Mouse (Mus musculus) midbrain, embryonic 10.5 days (tissue): ENCODE data around the gene Ccne1. TPM values are rescaled to one million over a fixed set of nuclear protein-coding genes. Genes with fewer than 3 reads are reported as not detected.

Experiments used
- DNase-seq: peaks from one replicate; pipeline ENCODE4 v3.0.0-alpha.2; 2017; ENCODE audit warnings: low spot score
- H3K27ac ChIP-seq: fragments of 300-500 bp; sonication (generic); replicated peaks from 2 replicates; pipeline ENCODE4 v1.5.1; 2016; ENCODE audit warnings: mild to moderate bottlenecking
- H3K27me3 ChIP-seq: fragments of 300-500 bp; sonication (generic); 2 replicates; pipeline ENCODE4 v1.6.1; 2016; ENCODE audit warnings: low read depth, mild to moderate bottlenecking; ENCODE audit not compliant: poor library complexity, severe bottlenecking
- H3K36me3 ChIP-seq: fragments of 300-500 bp; sonication (generic); 2 replicates; pipeline ENCODE4 v1.6.1; 2016; ENCODE audit warnings: mild to moderate bottlenecking, moderate library complexity
- H3K4me1 ChIP-seq: fragments of 300-500 bp; sonication (generic); 2 replicates; pipeline ENCODE4 v1.6.1; 2016
- H3K4me3 ChIP-seq: fragments of 300-500 bp; sonication (generic); 2 replicates; pipeline ENCODE4 v1.5.1; 2016; ENCODE audit warnings: mild to moderate bottlenecking, moderate library complexity
- H3K9me3 ChIP-seq: fragments of 300-500 bp; sonication (generic); replicated peaks from 2 replicates; pipeline ENCODE4 v1.6.1; 2016; ENCODE audit warnings: mild to moderate bottlenecking
- WGBS: fragments of 180-500 bp; shearing (Covaris S2); methylation state at CpG from one replicate; pipeline ENCODE4 v1.1.7; 2016; 5-methylcytosine and 5-hydroxymethylcytosine counted together
- polyA plus RNA-seq: library from polyadenylated mRNA; unstranded; fragments of >200 nt; fragmentation: Nextera tagmentation; extraction: Ambion mirVana; gene quantifications from 2 replicates; pipeline ENCODE4 v1.2.1, GENCODE M21; 2016

The Ccne1 gene
- polyA plus RNA-seq, 1 experiment from 2014 or later = 94.2 TPM

GRCm38 (mm10) chr7:38087856-38088255 lies 19.5 kb downstream of the Ccne1 start:
- 90% methylated on average over 8 of the region's 8 CpGs for WGBS
- no peak for DNase-seq

GRCm38 (mm10) chr7:38086401-38086800 lies 20.9 kb downstream of the Ccne1 start:
- Histone ChIP-seq H3K27ac (no peak overlapping the region), H3K9me3 (no peaks in the 10 kb centered on the region), H3K36me3 (no peaks in the 10 kb centered on the region), H3K4me1 (peaks cover 23% of the 10 kb centered on the region), H3K4me3 (no peak overlapping the region), H3K27me3 (peaks cover 31% of the 10 kb centered on the region)
- no peak for DNase-seq
- 37% methylated on average over 8 of the region's 8 CpGs for WGBS

More at GRCm38 (mm10) chr7:38087856-38088255, 19.5 kb downstream of the Ccne1 start:
- peaks cover 23% of the 10 kb centered on the region for H3K4me1 ChIP-seq
- no peaks in the 10 kb centered on the region for H3K36me3 ChIP-seq
- no peaks in the 10 kb centered on the region for H3K9me3 ChIP-seq
- H3K27ac ChIP-seq = no peak overlapping the region
- no peak overlapping the region for H3K4me3 ChIP-seq
- H3K27me3 ChIP-seq = peaks cover 31% of the 10 kb centered on the region

GRCm38 (mm10) chr7:38085573-38086211 lies 21.6 kb downstream of the Ccne1 start:
- peaks cover 23% of the 10 kb centered on the region for H3K4me1 ChIP-seq
- H3K27ac ChIP-seq = no peak overlapping the region
- H3K27me3 ChIP-seq = peaks cover 31% of the 10 kb centered on the region
- WGBS = 1% methylated on average over 35 of the region's 35 CpGs
- no peaks in the 10 kb centered on the region for H3K36me3 ChIP-seq
- DNase-seq = peak; percentile 65
- no peaks in the 10 kb centered on the region for H3K9me3 ChIP-seq
- peak overlapping the region; percentile 55 for H3K4me3 ChIP-seq

- peaks cover 31% of the 10 kb centered on the region for H3K27me3 ChIP-seq
- H3K4me1 ChIP-seq = peaks cover 23% of the 10 kb centered on the region
- H3K27ac ChIP-seq = peak overlapping the region; percentile 64
- H3K36me3 ChIP-seq = no peaks in the 10 kb centered on the region
- H3K9me3 ChIP-seq = no peaks in the 10 kb centered on the region
- peak overlapping the region; percentile 55 for H3K4me3 ChIP-seq
- under 1% methylated on average over 65 of the region's 65 CpGs for WGBS
- DNase-seq = peak; percentile 99
Measured at GRCm38 (mm10) chr7:38084778-38085572, 22.4 kb downstream of the Ccne1 start.

GRCm38 (mm10) chr7:38082971-38083370 lies 24.4 kb downstream of the Ccne1 start:
- Histone ChIP-seq H3K9me3 (no peaks in the 10 kb centered on the region), H3K36me3 (no peaks in the 10 kb centered on the region), H3K4me3 (no peak overlapping the region), H3K4me1 (peaks cover 23% of the 10 kb centered on the region), H3K27ac (no peak overlapping the region), H3K27me3 (peaks cover 30% of the 10 kb centered on the region)
- DNase-seq = no peak

GRCm38 (mm10) chr7:38077189-38077588 lies 30.1 kb downstream of the Ccne1 start:
- peaks cover 24% of the 10 kb centered on the region for H3K4me1 ChIP-seq
- no peak overlapping the region for H3K27ac ChIP-seq
- WGBS = 80% methylated on average over 7 of the region's 7 CpGs
- no peak overlapping the region for H3K4me3 ChIP-seq
- no peak for DNase-seq
- H3K36me3 ChIP-seq = no peaks in the 10 kb centered on the region
- H3K9me3 ChIP-seq = no peaks in the 10 kb centered on the region
- H3K27me3 ChIP-seq = peaks cover 18% of the 10 kb centered on the region

- peak; percentile 42 for DNase-seq
- H3K4me1 ChIP-seq = peaks cover 24% of the 10 kb centered on the region
- H3K9me3 ChIP-seq = no peaks in the 10 kb centered on the region
- peaks cover 21% of the 10 kb centered on the region for H3K27me3 ChIP-seq
- no peaks in the 10 kb centered on the region for H3K36me3 ChIP-seq
- WGBS = 58% methylated on average over 6 of the region's 6 CpGs
- H3K27ac ChIP-seq = no peak overlapping the region
- peak overlapping the region; percentile 48; the same call in 1 of the 2 replicates for H3K4me3 ChIP-seq
Measured at GRCm38 (mm10) chr7:38075487-38075886, 31.8 kb downstream of the Ccne1 start.

GRCm38 (mm10) chr7:38074920-38075319 lies 32.4 kb downstream of the Ccne1 start:
- no peak for DNase-seq
- H3K4me1 ChIP-seq = peaks cover 24% of the 10 kb centered on the region
- H3K4me3 ChIP-seq = peak overlapping the region; percentile 48
- 38% methylated on average over 10 of the region's 10 CpGs for WGBS
- no peaks in the 10 kb centered on the region for H3K36me3 ChIP-seq
- peaks cover 21% of the 10 kb centered on the region for H3K27me3 ChIP-seq
- no peaks in the 10 kb centered on the region; the same call in 1 of the 2 replicates for H3K9me3 ChIP-seq
- H3K27ac ChIP-seq = peak overlapping the region; percentile 79

- WGBS = under 1% methylated on average over 14 of the region's 14 CpGs
- peak; percentile 68 for DNase-seq
- Histone ChIP-seq H3K36me3 (no peaks in the 10 kb centered on the region), H3K27me3 (peaks cover 25% of the 10 kb centered on the region), H3K9me3 (no peaks in the 10 kb centered on the region; the same call in 1 of the 2 replicates), H3K4me1 (peaks cover 24% of the 10 kb centered on the region), H3K4me3 (peak overlapping the region; percentile 48), H3K27ac (peak overlapping the region; percentile 79)
Measured at GRCm38 (mm10) chr7:38074514-38074913, 32.8 kb downstream of the Ccne1 start.

GRCm38 (mm10) chr7:38073782-38074181 lies 33.6 kb downstream of the Ccne1 start:
- Histone ChIP-seq H3K27ac (0 out of 2 replicates have a peak overlapping the region, but pooled peaks have one; percentile 79), H3K27me3 (peaks cover 27% of the 10 kb centered on the region), H3K4me1 (peaks cover 24% of the 10 kb centered on the region), H3K9me3 (no peaks in the 10 kb centered on the region; the same call in 1 of the 2 replicates), H3K36me3 (no peaks in the 10 kb centered on the region), H3K4me3 (peak overlapping the region; percentile 48; the same call in 1 of the 2 replicates)
- peak; percentile 54 for DNase-seq
- 24% methylated on average over 3 of the region's 3 CpGs for WGBS

GRCm38 (mm10) chr7:38071065-38071464 lies 36.3 kb downstream of the Ccne1 start:
- H3K36me3 ChIP-seq = no peaks in the 10 kb centered on the region
- 85% methylated on average over 5 of the region's 5 CpGs for WGBS
- no peak for DNase-seq
- H3K4me3 ChIP-seq = no peak overlapping the region
- peaks cover 24% of the 10 kb centered on the region for H3K27me3 ChIP-seq
- no peak overlapping the region for H3K27ac ChIP-seq
- no peaks in the 10 kb centered on the region; the same call in 1 of the 2 replicates for H3K9me3 ChIP-seq
- peaks cover 24% of the 10 kb centered on the region for H3K4me1 ChIP-seq

- peaks cover 23% of the 10 kb centered on the region for H3K4me1 ChIP-seq
- no peak overlapping the region for H3K27ac ChIP-seq
- WGBS = 48% methylated on average over 2 of the region's 2 CpGs
- no peak for DNase-seq
- no peaks in the 10 kb centered on the region for H3K36me3 ChIP-seq
- H3K4me3 ChIP-seq = no peak overlapping the region
- peaks cover 24% of the 10 kb centered on the region for H3K27me3 ChIP-seq
- H3K9me3 ChIP-seq = no peaks in the 10 kb centered on the region; the same call in 1 of the 2 replicates
Measured at GRCm38 (mm10) chr7:38070663-38071062, 36.7 kb downstream of the Ccne1 start.

GRCm38 (mm10) chr7:38064431-38064830 lies 42.9 kb downstream of the Ccne1 start:
- no peak for DNase-seq
- Histone ChIP-seq H3K4me3 (no peak overlapping the region), H3K4me1 (peaks cover 14% of the 10 kb centered on the region), H3K27me3 (peaks cover 19% of the 10 kb centered on the region), H3K9me3 (no peaks in the 10 kb centered on the region), H3K27ac (no peak overlapping the region), H3K36me3 (no peaks in the 10 kb centered on the region)
- 59% methylated on average over 4 of the region's 4 CpGs for WGBS
